Mouse (Mus musculus) embryonic facial prominence, embryonic 15.5 days (tissue): ENCODE results near the gene Gm20388. TPM values are rescaled to one million over a fixed set of nuclear protein-coding genes. Genes with fewer than 3 reads are reported as not detected.

Experiments
- ATAC-seq: fragments of 200-750 bp; cut with Nextera tagmentation; 2 replicates; pipeline ENCODE4 v1.8.0; 2017; ENCODE audit warnings: low read depth, moderate TSS enrichment; ENCODE audit not compliant: insufficient number of reproducible peaks, low FRiP score, low TSS enrichment
- H3K27ac ChIP-seq: fragments of 300-500 bp; sonication (generic); replicated peaks from 2 replicates; pipeline ENCODE4 v1.5.1; 2015; ENCODE audit warnings: mild to moderate bottlenecking, inconsistent platforms
- H3K27me3 ChIP-seq: fragments of 300-500 bp; sonication (generic); 2 replicates; pipeline ENCODE4 v1.6.1; 2015; ENCODE audit warnings: inconsistent platforms
- H3K36me3 ChIP-seq: fragments of 300-500 bp; sonication (generic); 2 replicates; pipeline ENCODE4 v1.6.1; 2015; ENCODE audit warnings: mild to moderate bottlenecking, inconsistent platforms
- H3K4me1 ChIP-seq: fragments of 300-500 bp; sonication (generic); 2 replicates; pipeline ENCODE4 v1.6.1; 2015; ENCODE audit warnings: inconsistent platforms
- H3K4me2 ChIP-seq: fragments of 300-500 bp; sonication (generic); replicated peaks from 2 replicates; pipeline ENCODE4 v1.6.1; 2015; ENCODE audit warnings: mild to moderate bottlenecking, inconsistent platforms
- H3K4me3 ChIP-seq: fragments of 300-500 bp; sonication (generic); replicated peaks from 2 replicates; pipeline ENCODE4 v1.5.1; 2015; ENCODE audit warnings: mild to moderate bottlenecking, inconsistent platforms
- H3K9ac ChIP-seq: fragments of 300-500 bp; sonication (generic); 2 replicates; pipeline ENCODE4 v1.6.1; 2015; ENCODE audit warnings: inconsistent platforms
- H3K9me3 ChIP-seq: fragments of 300-500 bp; sonication (generic); replicated peaks from 2 replicates; pipeline ENCODE4 v1.6.1; 2016; ENCODE audit warnings: inconsistent platforms
- WGBS: fragments of 180-500 bp; shearing (Covaris S2); methylation state at CpG from one replicate; pipeline ENCODE4 v1.1.7; 2015; 5-methylcytosine and 5-hydroxymethylcytosine counted together
- polyA plus RNA-seq: library from polyadenylated mRNA; unstranded; fragments of >200 nt; fragmentation: Nextera tagmentation; extraction: Ambion mirVana; gene quantifications from 2 replicates; pipeline ENCODE4 v1.2.1, GENCODE M21; 2015

Gene Gm20388
- polyA plus RNA-seq, 1 experiment from 2014 or later, result 8.0 TPM

DNA sequence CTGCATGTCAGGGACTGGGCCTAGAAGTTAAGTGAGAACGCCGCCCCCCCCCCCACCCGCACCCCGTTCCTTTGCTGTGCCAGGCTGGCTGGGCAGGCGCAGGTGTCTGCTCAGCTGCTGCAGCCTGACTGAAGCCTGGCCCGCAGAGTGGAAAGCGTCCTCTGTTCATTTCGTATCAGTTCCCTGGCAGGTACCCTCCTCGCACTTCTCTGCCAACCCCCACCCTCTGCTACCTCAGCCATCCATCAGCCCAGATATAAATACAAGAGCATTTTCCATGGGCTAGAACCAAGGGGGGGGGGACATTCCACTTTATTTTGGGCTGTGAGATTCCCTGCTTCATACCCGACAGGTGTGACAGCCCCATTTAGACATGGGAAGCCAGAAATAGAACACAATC is 2541.5 kb downstream of the Gm20388 start:
- H3K27ac ChIP-seq, result no peak overlapping the region
- H3K4me2 ChIP-seq, result no peak overlapping the region
- ATAC-seq, result 0 out of 2 replicates have a peak, but pooled peaks have one; percentile 20
- no peaks in the 10 kb centered on the region for H3K36me3 ChIP-seq
- H3K4me1 ChIP-seq, result no peaks in the 10 kb centered on the region
- no peaks in the 10 kb centered on the region for H3K27me3 ChIP-seq
- no peak overlapping the region for H3K4me3 ChIP-seq
- no peaks in the 10 kb centered on the region for H3K9me3 ChIP-seq
- WGBS, result 77% methylated on average over 9 of the region's 10 CpGs
- no peak overlapping the region for H3K9ac ChIP-seq

DNA sequence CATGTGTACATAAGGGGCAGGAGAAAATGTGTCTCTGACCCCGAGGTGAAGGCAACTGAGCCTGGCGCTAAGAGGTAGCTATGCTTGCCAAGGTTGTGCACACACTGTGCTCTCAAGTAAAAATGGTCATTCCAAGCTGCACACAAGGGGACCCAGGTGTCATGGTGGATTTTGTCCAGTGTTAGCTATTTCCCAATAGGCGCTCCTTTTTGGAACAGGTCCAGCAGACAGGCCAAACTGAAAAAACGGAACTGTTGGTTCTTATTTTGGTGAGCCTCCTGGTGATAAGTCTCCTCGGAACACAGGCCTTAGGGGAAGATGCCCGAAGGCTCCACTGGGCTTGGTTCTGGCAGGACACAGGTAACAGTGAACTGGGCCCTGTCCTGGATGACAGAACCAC is 2543.8 kb downstream of the Gm20388 start:
- 87% methylated on average over 6 of the region's 6 CpGs for WGBS
- no peak overlapping the region for H3K4me2 ChIP-seq
- no peak overlapping the region for H3K9ac ChIP-seq
- H3K27me3 ChIP-seq, result peaks cover 11% of the 10 kb centered on the region
- no peaks in the 10 kb centered on the region for H3K36me3 ChIP-seq
- no peaks in the 10 kb centered on the region for H3K4me1 ChIP-seq
- H3K27ac ChIP-seq, result no peak overlapping the region
- H3K4me3 ChIP-seq, result no peak overlapping the region
- no peaks in the 10 kb centered on the region for H3K9me3 ChIP-seq
- no peak for ATAC-seq

GRCm38 (mm10) chr8:122457171-122457570 is 2546.5 kb downstream of the Gm20388 start:
- Histone ChIP-seq H3K36me3 (no peaks in the 10 kb centered on the region), H3K4me3 (no peak overlapping the region), H3K4me2 (no peak overlapping the region), H3K9me3 (no peaks in the 10 kb centered on the region), H3K27me3 (peaks cover 36% of the 10 kb centered on the region), H3K4me1 (peaks cover 22% of the 10 kb centered on the region), H3K27ac (no peak overlapping the region), H3K9ac (no peak overlapping the region)
- WGBS, result 68% methylated on average over 11 of the region's 11 CpGs
- ATAC-seq, result no peak

DNA sequence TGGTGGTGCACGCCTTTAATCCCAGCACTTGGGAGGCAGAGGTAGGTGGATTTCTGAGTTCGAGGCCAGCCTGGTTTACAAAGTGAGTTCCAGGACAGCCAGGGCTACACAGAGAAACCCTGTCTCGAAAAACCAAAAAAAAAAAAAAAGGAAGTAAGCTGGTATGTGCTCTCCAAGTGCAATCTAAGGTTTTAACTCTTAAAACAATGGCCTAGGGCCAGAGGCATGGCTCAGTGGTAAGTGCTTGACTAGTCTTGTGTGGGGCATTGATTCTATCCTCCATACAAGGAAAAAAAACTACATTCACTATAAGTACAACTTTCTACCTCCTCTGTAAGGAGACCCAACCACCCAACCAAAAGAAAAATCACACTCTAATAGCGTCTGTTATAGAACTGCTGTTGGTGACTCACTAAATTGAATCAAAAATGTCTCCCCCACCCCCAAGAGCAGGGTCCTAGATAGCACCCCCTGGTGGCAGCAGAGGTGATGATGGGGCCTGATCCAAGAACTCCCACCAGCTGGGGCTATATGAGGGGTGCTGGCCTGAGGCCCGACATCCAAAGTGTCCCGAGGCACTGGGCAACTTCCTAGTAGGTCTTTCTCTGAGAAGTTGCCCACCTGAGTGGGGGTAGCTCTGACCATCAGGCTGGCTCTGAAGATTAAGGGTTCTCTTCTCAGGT is 2548.7 kb downstream of the Gm20388 start:
- Histone ChIP-seq H3K27me3 (peaks cover 47% of the 10 kb centered on the region), H3K4me1 (peaks cover 22% of the 10 kb centered on the region), H3K9ac (no peak overlapping the region), H3K27ac (no peak overlapping the region), H3K4me3 (no peak overlapping the region), H3K36me3 (no peaks in the 10 kb centered on the region), H3K9me3 (no peaks in the 10 kb centered on the region), H3K4me2 (no peak overlapping the region)
- 48% methylated on average over 6 of the region's 6 CpGs for WGBS
- no peak for ATAC-seq

DNA sequence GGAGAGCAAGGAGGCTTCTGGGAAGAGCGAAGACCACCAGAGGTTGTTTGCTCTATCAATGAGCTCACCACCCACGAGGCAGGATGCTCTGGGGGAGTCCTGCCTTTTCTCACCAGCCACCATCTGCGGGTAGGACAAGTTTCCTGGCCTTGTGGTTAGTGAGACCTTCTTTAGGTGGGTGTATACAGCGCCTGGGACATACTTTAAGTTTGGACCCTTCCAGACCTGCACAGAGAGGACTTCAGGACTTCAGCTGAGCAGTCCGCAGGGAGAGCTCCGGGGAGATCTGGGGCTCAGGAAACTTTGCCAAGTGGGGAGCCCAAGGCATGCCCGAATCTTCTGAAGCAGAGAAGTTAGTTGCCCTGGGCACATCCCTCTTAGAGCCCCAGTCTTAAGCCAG is 2549.3 kb downstream of the Gm20388 start:
- ATAC-seq, result no peak
- no peak overlapping the region for H3K27ac ChIP-seq
- 0 out of 2 replicates have a peak, but pooled peaks cover under 1% of the 10 kb centered on the region for H3K36me3 ChIP-seq
- H3K4me3 ChIP-seq, result peak overlapping the region; percentile 35
- peaks cover 47% of the 10 kb centered on the region for H3K27me3 ChIP-seq
- H3K9me3 ChIP-seq, result no peaks in the 10 kb centered on the region
- WGBS, result 23% methylated on average over 7 of the region's 7 CpGs
- H3K9ac ChIP-seq, result no peak overlapping the region
- peaks cover 22% of the 10 kb centered on the region for H3K4me1 ChIP-seq
- peak overlapping the region; percentile 56 for H3K4me2 ChIP-seq

- 1% methylated on average over 56 of the region's 56 CpGs for WGBS
- Histone ChIP-seq H3K9me3 (no peaks in the 10 kb centered on the region), H3K4me2 (peak within 1 kb of the TSS; percentile 56), H3K27me3 (peaks cover 47% of the 10 kb centered on the region), H3K4me3 (peak within 1 kb of the TSS; percentile 35), H3K27ac (no peak within 1 kb of the TSS), H3K9ac (no peak within 1 kb of the TSS), H3K36me3 (peaks cover 9% of the 10 kb centered on the region; the same call in 1 of the 2 replicates), H3K4me1 (peaks cover 22% of the 10 kb centered on the region)
- peak; percentile 54 for ATAC-seq
These were observed 2550.2 kb downstream of the Gm20388 start, which contains the start of gene Snai3 for GRCm38 (mm10) chr8:122460524-122461472. Snai3 (minus strand) TSS chr8:122460733.

GRCm38 (mm10) chr8:122461473-122462148 is 2551.0 kb downstream of the Gm20388 start:
- peaks cover 22% of the 10 kb centered on the region for H3K4me1 ChIP-seq
- no peak for ATAC-seq
- H3K27ac ChIP-seq, result no peak overlapping the region
- no peak overlapping the region for H3K4me3 ChIP-seq
- H3K27me3 ChIP-seq, result peaks cover 47% of the 10 kb centered on the region
- H3K9ac ChIP-seq, result no peak overlapping the region
- H3K36me3 ChIP-seq, result peaks cover 12% of the 10 kb centered on the region
- 44% methylated on average over 11 of the region's 11 CpGs for WGBS
- no peaks in the 10 kb centered on the region for H3K9me3 ChIP-seq
- no peak overlapping the region for H3K4me2 ChIP-seq

DNA sequence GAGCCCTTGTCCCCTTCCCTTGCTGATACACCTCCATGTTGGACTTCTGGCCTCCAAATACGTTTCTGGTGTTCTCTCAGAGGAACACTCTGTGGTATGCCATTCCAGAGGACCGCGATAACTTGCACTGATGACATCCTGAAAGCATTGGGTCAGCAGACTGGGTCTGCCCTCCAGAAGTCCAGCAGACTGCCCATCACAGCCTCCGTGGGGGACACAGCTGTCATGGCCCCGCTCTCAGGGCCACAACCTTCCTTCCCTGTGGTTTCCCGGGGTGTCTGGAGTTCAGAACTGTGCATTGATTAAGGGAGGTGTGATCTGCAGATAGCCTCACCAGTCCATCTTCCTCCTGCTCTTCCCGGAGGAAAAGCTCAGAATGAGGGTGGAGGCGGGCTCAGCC is 2551.9 kb downstream of the Gm20388 start:
- ATAC-seq, result no peak
- no peak overlapping the region for H3K27ac ChIP-seq
- no peak overlapping the region for H3K4me3 ChIP-seq
- H3K9me3 ChIP-seq, result no peaks in the 10 kb centered on the region
- no peak overlapping the region for H3K4me2 ChIP-seq
- peaks cover 47% of the 10 kb centered on the region for H3K27me3 ChIP-seq
- peaks cover 22% of the 10 kb centered on the region for H3K4me1 ChIP-seq
- peaks cover 21% of the 10 kb centered on the region for H3K36me3 ChIP-seq
- no peak overlapping the region for H3K9ac ChIP-seq
- WGBS, result 70% methylated on average over 8 of the region's 8 CpGs

DNA sequence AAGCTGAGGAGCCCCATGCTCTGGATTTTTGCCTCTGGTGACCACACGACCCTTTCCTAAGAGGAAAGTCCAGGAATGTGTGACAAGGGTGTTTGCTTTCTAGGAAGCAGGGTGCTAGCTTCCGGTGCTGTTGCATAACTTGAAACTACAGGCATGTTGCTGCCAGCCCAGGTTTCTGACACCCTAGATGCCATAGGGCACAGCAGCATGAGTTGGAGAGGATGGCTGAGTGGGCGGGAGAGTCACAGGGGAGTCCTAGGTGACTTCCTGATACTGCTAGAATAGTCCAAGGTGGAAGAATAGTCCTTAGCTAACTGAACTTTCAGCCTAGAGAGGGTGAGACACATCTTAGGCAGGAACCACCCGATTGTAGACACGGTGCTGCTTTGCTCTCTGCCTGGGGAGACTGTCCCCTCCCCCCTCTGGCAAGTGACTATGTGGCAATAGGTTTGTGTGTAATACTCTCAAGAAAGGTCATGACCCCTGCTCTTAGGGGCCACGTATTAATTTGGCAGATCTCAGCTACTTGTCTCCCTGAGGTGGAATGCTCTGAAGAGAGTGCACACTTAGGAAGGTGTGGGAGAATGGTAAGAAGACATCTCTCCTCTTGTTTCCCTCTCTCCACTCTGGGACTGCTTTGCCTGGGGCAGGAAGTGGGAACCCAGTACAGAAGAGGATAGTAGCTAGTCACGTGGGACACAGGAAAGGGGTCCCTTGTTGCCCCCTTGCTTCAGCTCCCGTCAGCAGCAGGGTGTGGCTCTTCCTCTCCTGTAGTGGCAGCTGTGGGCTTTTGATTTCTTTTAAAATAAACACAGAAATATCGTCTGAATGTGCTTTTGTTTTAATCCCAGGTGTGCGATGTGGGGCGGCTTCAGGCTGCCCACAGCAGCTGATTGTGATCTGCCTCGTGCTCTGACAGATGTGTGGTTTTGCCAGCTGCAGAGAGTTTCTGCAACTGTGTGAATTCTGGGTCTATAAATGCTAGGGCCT is 2553.3 kb downstream of the Gm20388 start:
- WGBS, result 37% methylated on average over 12 of the region's 12 CpGs

GRCm38 (mm10) chr8:122464985-122465384 is 2554.3 kb downstream of the Gm20388 start:
- Histone ChIP-seq H3K36me3 (peaks cover 35% of the 10 kb centered on the region), H3K4me1 (peaks cover 19% of the 10 kb centered on the region), H3K4me2 (no peak overlapping the region), H3K9me3 (no peaks in the 10 kb centered on the region), H3K9ac (no peak overlapping the region), H3K27ac (no peak overlapping the region), H3K4me3 (no peak overlapping the region), H3K27me3 (peaks cover 30% of the 10 kb centered on the region)
- ATAC-seq, result no peak
- 60% methylated on average over 7 of the region's 7 CpGs for WGBS

More for the DNA sequence above, 2553.3 kb downstream of the Gm20388 start:
- no peak for ATAC-seq
- H3K27me3 ChIP-seq, result peaks cover 39% of the 10 kb centered on the region
- H3K36me3 ChIP-seq, result peaks cover 32% of the 10 kb centered on the region
- H3K4me2 ChIP-seq, result no peak overlapping the region
- no peak overlapping the region for H3K27ac ChIP-seq
- H3K9me3 ChIP-seq, result no peaks in the 10 kb centered on the region
- peaks cover 22% of the 10 kb centered on the region for H3K4me1 ChIP-seq
- H3K9ac ChIP-seq, result no peak overlapping the region
- no peak overlapping the region for H3K4me3 ChIP-seq
